Mouse (Mus musculus) CH12.LX (cell line): Measurements from ENCODE around the gene Olfr1449. TPM values are rescaled to one million over a fixed set of nuclear protein-coding genes. Genes with fewer than 3 reads are reported as not detected.
A peak's percentile ranks its signal among the peaks of the same experiment; 100 is the strongest.
"Not testable (repeated sequence)": the region's sequence is repeated elsewhere in the genome, so short reads cannot be mapped to it uniquely, and the experiment has no call there.

ENCODE experiments used
- DNase-seq: peaks from one replicate; pipeline ENCODE4 v3.0.0-alpha.2; 2013; ENCODE audit errors: extremely low read depth
- H3K27ac ChIP-seq: 2 replicates; pipeline ENCODE4 v1.5.1; 2012; ENCODE audit warnings: low read depth, mild to moderate bottlenecking, control low read depth, moderate library complexity; ENCODE audit not compliant: insufficient read depth
- H3K27me3 ChIP-seq: replicated peaks from 2 replicates; pipeline ENCODE3; 2012; ENCODE audit warnings: inconsistent platforms
- H3K36me3 ChIP-seq, 2 experiments: replicated peaks in 1 of 2; 2 replicates each; pipeline versions ENCODE3 to v1.6.1; 2012; ENCODE audit warnings: inconsistent platforms in 1 of 2, low read length in 1 of 2, mild to moderate bottlenecking in 1 of 2, mixed read lengths in 1 of 2, moderate library complexity in 1 of 2; ENCODE audit not compliant: control insufficient read depth in 1 of 2, insufficient read depth in 1 of 2
- H3K4me1 ChIP-seq, 2 experiments: 2 replicates each; pipeline ENCODE4 v1.6.1; 2012; ENCODE audit warnings: inconsistent platforms in 1 of 2, moderate library complexity in 1 of 2; ENCODE audit not compliant: insufficient read depth in 2 of 2, control insufficient read depth in 1 of 2
- H3K4me2 ChIP-seq: 2 replicates; pipeline ENCODE4 v1.6.1; 2012; ENCODE audit warnings: low read depth, mild to moderate bottlenecking, control low read depth; ENCODE audit not compliant: poor library complexity, insufficient read depth, severe bottlenecking
- H3K4me3 ChIP-seq, 3 experiments: fragments of 150-350 bp in 1 of 3; sonication (generic) in 1 of 3; replicated peaks in 1 of 3; 2 replicates each; pipeline versions ENCODE3 to v1.5.1; 2011 to 2012; ENCODE audit warnings: low read depth in 2 of 3, low read length in 2 of 3, mild to moderate bottlenecking in 2 of 3, moderate library complexity in 2 of 3, control low read depth in 1 of 3, improper control_type of control experiment in 1 of 3, inconsistent platforms in 1 of 3, mixed read lengths in 1 of 3; ENCODE audit not compliant: poor library complexity in 1 of 3
- H3K79me2 ChIP-seq: replicated peaks from 2 replicates; pipeline ENCODE4 v1.6.1; 2012; ENCODE audit warnings: mild to moderate bottlenecking, moderate library complexity; ENCODE audit not compliant: control insufficient read depth, poor library complexity, insufficient read depth, severe bottlenecking; ENCODE audit errors: extremely low read depth
- H3K9ac ChIP-seq: 2 replicates; pipeline ENCODE4 v1.6.1; 2012; ENCODE audit warnings: low read depth, mild to moderate bottlenecking, control low read depth, moderate library complexity; ENCODE audit not compliant: insufficient read depth
- H3K9me3 ChIP-seq: replicated peaks from 2 replicates; pipeline ENCODE3; 2012; ENCODE audit warnings: low read length, inconsistent platforms, mixed read lengths
- JUND ChIP-seq: conservative IDR thresholded peaks from 2 replicates; pipeline ENCODE4 v1.6.1; 2011; ENCODE audit warnings: low read depth, low read length, improper control_type of control experiment
- MAFK ChIP-seq: IDR thresholded peaks from 2 replicates; pipeline ENCODE4 v1.6.1; 2011; ENCODE audit warnings: low read length, improper control_type of control experiment; ENCODE audit not compliant: insufficient replicate concordance
- MEF2A ChIP-seq: IDR thresholded peaks from 2 replicates; pipeline ENCODE4 v1.6.1; 2014; ENCODE audit warnings: low read depth, mild to moderate bottlenecking, inconsistent platforms, low read length, improper control_type of control experiment, borderline replicate concordance
- MYC ChIP-seq: IDR thresholded peaks from 2 replicates; pipeline ENCODE4 v1.6.1; 2011; ENCODE audit warnings: low read depth, mild to moderate bottlenecking, improper control_type of control experiment, low read length
- TBP ChIP-seq: conservative IDR thresholded peaks from 2 replicates; pipeline ENCODE4 v1.6.1; 2011; ENCODE audit warnings: low read depth, low read length, improper control_type of control experiment
- TCF12 ChIP-seq: IDR thresholded peaks from 2 replicates; pipeline ENCODE4 v1.6.1; 2014; ENCODE audit warnings: low read depth, mild to moderate bottlenecking, inconsistent platforms, low read length, improper control_type of control experiment
- ZC3H11A ChIP-seq: IDR thresholded peaks from 2 replicates; pipeline ENCODE4 v1.6.1; 2012; ENCODE audit warnings: low read depth, mild to moderate bottlenecking, inconsistent platforms, low read length, improper control_type of control experiment
- dilution Hi-C: fragments of 300-500 bp; cut with MboI; formaldehyde crosslinking; loops from 2 replicates; pipeline ENCODE4 v1.14.3; 2020; ENCODE audit warnings: low sequenced_read_pairs; ENCODE audit not compliant: extremely low pct_unique_long_range_greater_than_20kb, extremely low pct_ligation_motif_present
- in situ Hi-C: fragments of 300-500 bp; cut with MboI; formaldehyde crosslinking; loops from 3 replicates; pipeline ENCODE4 v1.14.3; 2019; ENCODE audit warnings: low sequenced_read_pairs, low pct_ligation_motif_present, low pct_unique_long_range_greater_than_20kb, mixed read lengths
- polyA plus RNA-seq: library from polyadenylated mRNA; unstranded; fragments of >175 nt; gene quantifications from 2 replicates; pipeline ENCODE4 v1.2.1, GENCODE M21; 2012; ENCODE audit warnings: low read depth; ENCODE audit not compliant: insufficient read length
- total RNA-seq, 2 experiments: library from RNA; depleted of rRNA; stranded (reverse); fragments of 300-350 nt in 1 of 2; fragments of >200 nt in 1 of 2; gene quantifications; 2 replicates each; pipeline ENCODE4 v1.2.3; 2012 to 2014

Gene Olfr1449
- total and polyA plus RNA-seq, 3 experiments: not detected

DNA sequence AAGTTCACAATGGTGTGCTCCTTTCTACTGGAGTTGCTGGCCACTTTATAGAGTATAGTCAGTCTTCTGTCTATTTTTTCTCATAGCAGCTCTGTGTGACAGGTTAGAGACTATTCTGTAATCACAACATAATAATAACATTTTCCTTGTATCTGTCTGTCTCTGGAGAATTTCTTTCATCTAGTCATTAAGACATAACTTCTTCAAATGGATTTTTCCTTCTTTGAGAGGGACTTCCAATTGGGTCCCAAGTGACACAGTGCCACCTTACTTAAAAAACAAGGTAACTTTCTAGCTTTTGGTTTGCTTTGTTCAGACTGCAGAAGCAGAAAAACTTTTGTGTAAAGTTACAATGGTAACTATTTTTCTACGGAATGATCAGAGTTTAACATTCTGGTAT is 19.3 kb downstream of the Olfr1449 start, which contains the start of gene Olfr1450:
TSS of gene Olfr1450 (plus strand) at position 301 of the 400 bp plus-strand sequence.
- H3K4me1 ChIP-seq: no peaks in the 10 kb centered on the region
- no peaks in the 10 kb centered on the region for H3K27me3 ChIP-seq
- H3K9ac ChIP-seq: no peak within 1 kb of the TSS
- dilution Hi-C loops: no loop called here
- TF ChIP-seq ZC3H11A (no peak), TBP (no peak), TCF12 (no peak), MEF2A (no peak), JUND (no peak), MYC (no peak)
- TF ChIP-seq, all 38 proteins: peak for 0
- Histone ChIP-seq H3K9me3 (no peaks in the 10 kb centered on the region), H3K36me3 (no peaks in the 10 kb centered on the region), H3K4me2 (no peak within 1 kb of the TSS), H3K4me3 (no peak within 1 kb of the TSS), H3K27ac (no peak within 1 kb of the TSS), H3K79me2 (no peaks in the 10 kb centered on the region)
- no peak for DNase-seq
- in situ Hi-C loops: no loop called here

DNA sequence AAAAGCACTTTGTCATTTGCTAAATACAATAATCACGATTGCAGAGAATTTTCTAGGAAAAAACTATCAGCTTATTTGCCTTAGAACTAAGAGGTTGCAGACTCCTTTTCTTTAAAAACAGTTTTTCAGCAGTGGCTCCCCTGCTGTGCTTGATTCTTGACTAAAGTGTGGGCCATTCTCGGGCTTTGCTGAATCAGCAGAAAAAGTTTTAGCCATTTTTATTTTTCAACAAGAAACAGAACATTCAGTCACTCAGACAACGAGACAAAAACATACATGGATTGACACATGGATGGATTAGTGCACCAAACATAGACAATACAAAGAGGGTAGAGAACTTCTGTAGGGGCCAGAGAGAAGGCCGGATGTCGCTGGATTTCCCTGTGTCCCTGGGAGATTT is 39.4 kb downstream of the Olfr1449 start:
- TF ChIP-seq MAFK: peak; percentile 87
- H3K27ac ChIP-seq, H3K79me2 ChIP-seq, H3K27me3 ChIP-seq, H3K9ac ChIP-seq, H3K4me1 ChIP-seq, H3K36me3 ChIP-seq, H3K4me2 ChIP-seq, in situ Hi-C loops, dilution Hi-C loops, DNase-seq, H3K4me3 ChIP-seq, H3K9me3 ChIP-seq: not testable (repeated sequence)

Other genes starting within 250 kb of the Olfr1449 start
- not detected in 2 replicates for gene Keg1, start 235.1 kb upstream of the Olfr1449 start, total RNA-seq (2012; rRNA removed)
- gene Keg1, start 235.1 kb upstream of the Olfr1449 start, total RNA-seq (2014; rRNA removed): not detected in 2 replicates
- gene Keg1, start 235.1 kb upstream of the Olfr1449 start, polyA plus RNA-seq: not detected in 2 replicates
- gene Cntf, start 165.2 kb upstream of the Olfr1449 start, total RNA-seq (2012; rRNA removed): 1.6 and 1.7 TPM in 2 replicates
- gene Cntf, start 165.2 kb upstream of the Olfr1449 start, total RNA-seq (2014; rRNA removed): 2.2 and 2.4 TPM in 2 replicates
- 2.4 and 3.6 TPM in 2 replicates for gene Cntf, start 165.2 kb upstream of the Olfr1449 start, polyA plus RNA-seq
- gene Zfp91, start 134.7 kb upstream of the Olfr1449 start, total RNA-seq (2012; rRNA removed): 19.3 and 25.5 TPM in 2 replicates
- 44.8 and 49.2 TPM in 2 replicates for gene Zfp91, start 134.7 kb upstream of the Olfr1449 start, total RNA-seq (2014; rRNA removed)
- 44.7 and 46.4 TPM in 2 replicates for gene Zfp91, start 134.7 kb upstream of the Olfr1449 start, polyA plus RNA-seq
- 39.2 and 43.0 TPM in 2 replicates for gene Lpxn, start 134.6 kb upstream of the Olfr1449 start, total RNA-seq (2012; rRNA removed)
- 140 and 149 TPM in 2 replicates for gene Lpxn, start 134.6 kb upstream of the Olfr1449 start, total RNA-seq (2014; rRNA removed)
- gene Lpxn, start 134.6 kb upstream of the Olfr1449 start, polyA plus RNA-seq: 61.6 and 66.4 TPM in 2 replicates
- not detected in 2 replicates for gene Gm5244, start 84.2 kb upstream of the Olfr1449 start, total RNA-seq (2012; rRNA removed)
- gene Gm5244, start 84.2 kb upstream of the Olfr1449 start, total RNA-seq (2014; rRNA removed): not detected in 2 replicates
- gene Gm5244, start 84.2 kb upstream of the Olfr1449 start, polyA plus RNA-seq: not detected in 2 replicates
- not detected in 2 replicates for gene Olfr1444, start 73.6 kb upstream of the Olfr1449 start, total RNA-seq (2012; rRNA removed)
- not detected in 2 replicates for gene Olfr1444, start 73.6 kb upstream of the Olfr1449 start, total RNA-seq (2014; rRNA removed)
- not detected in 2 replicates for gene Olfr1444, start 73.6 kb upstream of the Olfr1449 start, polyA plus RNA-seq
- not detected in 2 replicates for gene Olfr1445, start 47.0 kb upstream of the Olfr1449 start, total RNA-seq (2012; rRNA removed)
- gene Olfr1445, start 47.0 kb upstream of the Olfr1449 start, total RNA-seq (2014; rRNA removed): not detected in 2 replicates
- gene Olfr1445, start 47.0 kb upstream of the Olfr1449 start, polyA plus RNA-seq: not detected in 2 replicates
- gene Olfr1446, start 37.3 kb upstream of the Olfr1449 start, total RNA-seq (2012; rRNA removed): not detected in 2 replicates
- gene Olfr1446, start 37.3 kb upstream of the Olfr1449 start, total RNA-seq (2014; rRNA removed): not detected in 2 replicates
- gene Olfr1446, start 37.3 kb upstream of the Olfr1449 start, polyA plus RNA-seq: not detected in 2 replicates
- gene Olfr1447, start 27.1 kb upstream of the Olfr1449 start, total RNA-seq (2012; rRNA removed): not detected in 2 replicates
- not detected in 2 replicates for gene Olfr1447, start 27.1 kb upstream of the Olfr1449 start, total RNA-seq (2014; rRNA removed)
- gene Olfr1447, start 27.1 kb upstream of the Olfr1449 start, polyA plus RNA-seq: not detected in 2 replicates
- gene Olfr1448, start 6.4 kb upstream of the Olfr1449 start, total RNA-seq (2012; rRNA removed): not detected in 2 replicates
- not detected in 2 replicates for gene Olfr1448, start 6.4 kb upstream of the Olfr1449 start, total RNA-seq (2014; rRNA removed)
- not detected in 2 replicates for gene Olfr1448, start 6.4 kb upstream of the Olfr1449 start, polyA plus RNA-seq
- gene Olfr1450, start 19.4 kb downstream of the Olfr1449 start, total RNA-seq (2012; rRNA removed): not detected in 2 replicates
- gene Olfr1450, start 19.4 kb downstream of the Olfr1449 start, total RNA-seq (2014; rRNA removed): not detected in 2 replicates
- not detected in 2 replicates for gene Olfr1450, start 19.4 kb downstream of the Olfr1449 start, polyA plus RNA-seq
- not detected in 2 replicates for gene Olfr1451, start 64.2 kb downstream of the Olfr1449 start, total RNA-seq (2012; rRNA removed)
- gene Olfr1451, start 64.2 kb downstream of the Olfr1449 start, total RNA-seq (2014; rRNA removed): not detected in 2 replicates
- gene Olfr1451, start 64.2 kb downstream of the Olfr1449 start, polyA plus RNA-seq: not detected in 2 replicates
- not detected in 2 replicates for gene Olfr1453, start 97.5 kb downstream of the Olfr1449 start, total RNA-seq (2012; rRNA removed)
- not detected in 2 replicates for gene Olfr1453, start 97.5 kb downstream of the Olfr1449 start, total RNA-seq (2014; rRNA removed)
- gene Olfr1453, start 97.5 kb downstream of the Olfr1449 start, polyA plus RNA-seq: not detected in 2 replicates
- not detected in 2 replicates for gene Olfr1454, start 129.8 kb downstream of the Olfr1449 start, total RNA-seq (2012; rRNA removed)
- gene Olfr1454, start 129.8 kb downstream of the Olfr1449 start, total RNA-seq (2014; rRNA removed): not detected in 2 replicates
- gene Olfr1454, start 129.8 kb downstream of the Olfr1449 start, polyA plus RNA-seq: not detected in 2 replicates
- gene Olfr1457, start 167.1 kb downstream of the Olfr1449 start, total RNA-seq (2012; rRNA removed): not detected in 2 replicates
- gene Olfr1457, start 167.1 kb downstream of the Olfr1449 start, total RNA-seq (2014; rRNA removed): not detected in 2 replicates
- not detected in 2 replicates for gene Olfr1457, start 167.1 kb downstream of the Olfr1449 start, polyA plus RNA-seq
- not detected in 2 replicates for gene Olfr1458, start 175.9 kb downstream of the Olfr1449 start, total RNA-seq (2012; rRNA removed)
- gene Olfr1458, start 175.9 kb downstream of the Olfr1449 start, total RNA-seq (2014; rRNA removed): not detected in 2 replicates
- not detected in 2 replicates for gene Olfr1458, start 175.9 kb downstream of the Olfr1449 start, polyA plus RNA-seq
- gene Olfr1459, start 218.7 kb downstream of the Olfr1449 start, total RNA-seq (2012; rRNA removed): not detected in 2 replicates
- not detected in 2 replicates for gene Olfr1459, start 218.7 kb downstream of the Olfr1449 start, total RNA-seq (2014; rRNA removed)
- 0.07 TPM in 1 of 2 replicates, not detected in the other for gene Olfr1459, start 218.7 kb downstream of the Olfr1449 start, polyA plus RNA-seq
- gene Olfr1461, start 232.2 kb downstream of the Olfr1449 start, total RNA-seq (2012; rRNA removed): not detected in 2 replicates
- gene Olfr1461, start 232.2 kb downstream of the Olfr1449 start, total RNA-seq (2014; rRNA removed): not detected in 2 replicates
- gene Olfr1461, start 232.2 kb downstream of the Olfr1449 start, polyA plus RNA-seq: not detected in 2 replicates